Mouse (Mus musculus): ENCODE measurements around the gene Knstrn.

DNA sequence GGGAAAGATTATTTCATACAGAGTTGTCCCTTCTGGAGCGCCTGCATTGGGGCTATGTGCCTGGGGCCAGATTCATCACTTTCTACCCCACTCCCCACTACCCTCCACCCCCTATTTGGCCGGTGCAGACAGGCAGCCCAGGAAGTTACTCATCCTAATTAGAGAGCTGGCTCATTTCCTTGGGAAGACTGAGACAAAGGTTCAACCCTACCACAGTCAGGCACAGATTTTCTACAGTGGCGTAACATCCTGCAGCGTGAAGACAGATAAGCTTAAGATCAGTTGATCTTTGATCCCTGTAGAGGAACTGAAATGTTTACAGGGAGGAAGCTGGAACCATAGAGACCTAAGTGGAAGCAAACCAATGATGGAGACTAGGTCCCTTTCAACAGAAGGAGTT lies 31.5 kb upstream of the Knstrn start:
- TF ChIP-seq CTCF (IDR thresholded peaks at IDR 0.05; ENCODE audit: low read depth) (no peak), EP300 (optimal IDR thresholded peaks at IDR 0.05) (no peak)

Measured in stomach, postnatal 0 days (tissue).